Mouse (Mus musculus): ENCODE measurements at regions not wholly inside any gene's neighbourhood (a gene's known extent, or its start where the extent isn't known, plus 50 kb on each side); places are given as distances from the start of the nearest gene placed in this dataset.
A peak's percentile ranks its signal among the peaks of the same experiment; 100 is the strongest.

DNA sequence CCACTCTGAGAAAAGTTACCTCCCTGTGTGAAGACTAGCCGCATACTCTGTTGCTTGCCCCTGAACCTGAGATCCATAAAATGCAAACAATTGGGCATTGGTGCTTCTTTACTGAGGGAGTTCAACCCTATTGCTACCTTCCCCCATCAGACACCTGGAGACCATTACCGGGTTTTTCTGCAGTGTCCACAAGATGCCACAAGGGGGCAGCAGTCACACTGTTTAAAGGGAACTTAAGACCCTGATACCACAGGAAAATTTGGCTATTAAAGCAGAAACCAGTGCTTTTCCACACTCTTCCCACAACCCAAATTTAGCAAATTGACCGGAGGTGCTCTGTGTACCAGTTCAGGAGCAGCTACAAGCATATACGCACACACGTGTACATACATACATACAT, 78.0 kb upstream of the Fzd10 start:
- Histone ChIP-seq H3K36me3 (ENCODE audit: control insufficient read depth, insufficient read depth, low read length) (no peaks in the 10 kb centered on the region), H3K27ac (ENCODE audit: low read depth, low read length) (no peak overlapping the region), H3K9ac (ENCODE audit: low read length) (no peak overlapping the region), H3K4me1 (ENCODE audit: control insufficient read depth, insufficient read depth, low read length) (no peaks in the 10 kb centered on the region), H3K27me3 (replicated peaks; ENCODE audit: control insufficient read depth, insufficient read depth, low read length) (peaks cover 5% of the 10 kb centered on the region; the same call in 1 of the 2 replicates), H3K4me3 (ENCODE audit: low read depth, low read length) (no peak overlapping the region), H3K4me2 (ENCODE audit: low read length) (no peak overlapping the region), H3K9me3 (replicated peaks; ENCODE audit: control insufficient read depth, low read length) (no peaks in the 10 kb centered on the region)
- DNase-seq (ENCODE audit: low spot score) (peak; percentile 89), ATAC-seq (no peak)
- 39% methylated on average over 5 of the region's 5 CpGs for WGBS

DNA sequence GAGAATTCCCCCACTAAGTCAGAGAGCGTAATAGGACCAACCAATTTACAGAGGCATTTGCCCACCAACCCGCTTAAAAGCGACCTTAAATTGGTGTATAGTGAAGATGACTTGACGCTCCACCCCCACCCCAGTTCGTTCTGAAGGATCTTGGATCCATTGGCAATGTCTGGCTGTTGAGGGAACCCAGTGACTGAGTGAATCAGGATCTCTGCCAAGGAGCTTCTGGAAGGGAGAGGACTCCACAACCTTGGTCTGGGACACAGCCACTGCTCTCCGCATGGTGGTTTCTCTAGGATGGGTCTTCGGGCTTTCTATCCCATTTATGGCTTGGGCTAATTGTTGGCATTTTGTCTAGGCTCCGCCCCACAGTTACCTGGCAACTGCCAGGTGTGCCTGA, 83.3 kb upstream of the Fzd10 start:
- no peaks in the 10 kb centered on the region for H3K36me3 ChIP-seq (ENCODE audit: control insufficient read depth, insufficient read depth, low read length)
- DNase-seq (ENCODE audit: low spot score): peak; percentile 61

DNA sequence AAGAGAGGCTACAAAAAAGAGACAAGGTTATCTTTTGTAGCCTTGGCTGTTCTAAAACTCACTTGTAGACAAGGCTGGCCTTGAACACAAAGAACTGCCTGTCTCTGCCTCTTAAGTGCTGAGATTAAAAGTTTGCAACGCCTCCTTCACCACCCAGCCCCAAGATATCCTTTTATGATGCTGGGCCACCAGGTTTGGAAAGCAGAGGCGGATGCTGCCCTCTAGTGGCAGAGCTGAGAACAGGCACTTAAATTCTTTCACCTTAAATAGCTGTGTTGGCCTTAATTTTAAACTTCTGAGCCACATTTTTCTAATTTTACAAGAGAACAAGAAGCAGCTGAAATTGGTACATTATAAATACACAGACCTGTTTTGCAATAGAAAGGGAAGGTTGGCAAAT, 82.5 kb upstream of the Tmem132d start:
- 1% methylated on average over 2 of the region's 2 CpGs for WGBS
- no peak for ATAC-seq
- H3K4me3 ChIP-seq (ENCODE audit: low read depth, low read length): no peak overlapping the region
- H3K27ac ChIP-seq (ENCODE audit: low read depth, low read length): no peak overlapping the region
- H3K4me1 ChIP-seq (ENCODE audit: control insufficient read depth, insufficient read depth, low read length): no peaks in the 10 kb centered on the region
- peak; percentile 63 for DNase-seq (ENCODE audit: low spot score)
- H3K36me3 ChIP-seq (ENCODE audit: control insufficient read depth, insufficient read depth, low read length): no peaks in the 10 kb centered on the region
- H3K27me3 ChIP-seq (replicated peaks; ENCODE audit: control insufficient read depth, insufficient read depth, low read length): 0 out of 2 replicates have a peak, but pooled peaks cover 5% of the 10 kb centered on the region
- no peaks in the 10 kb centered on the region for H3K9me3 ChIP-seq (replicated peaks; ENCODE audit: control insufficient read depth, low read length)
- no peak overlapping the region for H3K9ac ChIP-seq (ENCODE audit: low read length)
- H3K4me2 ChIP-seq (ENCODE audit: low read length): no peak overlapping the region

More for the DNA sequence above, 83.3 kb upstream of the Fzd10 start:
- H3K27ac ChIP-seq (ENCODE audit: low read depth, low read length): no peak overlapping the region
- H3K27me3 ChIP-seq (replicated peaks; ENCODE audit: control insufficient read depth, insufficient read depth, low read length): 0 out of 2 replicates have a peak, but pooled peaks cover 5% of the 10 kb centered on the region
- WGBS: 59% methylated on average over 8 of the region's 8 CpGs
- no peaks in the 10 kb centered on the region for H3K9me3 ChIP-seq (replicated peaks; ENCODE audit: control insufficient read depth, low read length)
- H3K9ac ChIP-seq (ENCODE audit: low read length): no peak overlapping the region
- ATAC-seq: no peak
- H3K4me2 ChIP-seq (ENCODE audit: low read length): no peak overlapping the region
- no peak overlapping the region for H3K4me3 ChIP-seq (ENCODE audit: low read depth, low read length)
- no peaks in the 10 kb centered on the region for H3K4me1 ChIP-seq (ENCODE audit: control insufficient read depth, insufficient read depth, low read length)

DNA sequence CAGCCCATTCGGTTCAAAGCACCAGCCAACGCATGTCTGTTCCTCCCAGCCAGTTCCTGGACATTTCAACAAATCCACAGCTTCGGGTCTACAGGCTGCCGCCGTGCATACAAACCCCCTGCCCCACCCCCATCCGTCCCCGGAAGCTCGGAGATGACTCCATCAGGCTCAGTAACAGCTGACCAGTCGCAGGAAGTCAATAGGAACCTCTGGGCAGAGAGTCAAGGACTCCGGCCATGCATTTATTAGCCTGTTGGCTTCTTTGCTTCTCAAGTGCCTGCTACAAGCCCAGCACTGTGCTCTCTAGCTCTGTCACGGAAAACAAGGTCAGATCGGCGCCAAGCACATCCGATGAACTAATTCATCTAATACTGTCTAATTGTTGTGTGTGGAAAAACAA, 80.4 kb upstream of the Tmem132d start:
- H3K9ac ChIP-seq (ENCODE audit: low read length): no peak overlapping the region
- no peaks in the 10 kb centered on the region for H3K4me1 ChIP-seq (ENCODE audit: control insufficient read depth, insufficient read depth, low read length)
- H3K27ac ChIP-seq (ENCODE audit: low read depth, low read length): no peak overlapping the region
- 0 out of 2 replicates have a peak, but pooled peaks cover under 1% of the 10 kb centered on the region for H3K27me3 ChIP-seq (replicated peaks; ENCODE audit: control insufficient read depth, insufficient read depth, low read length)
- WGBS: 85% methylated on average over 14 of the region's 14 CpGs
- ATAC-seq: no peak
- no peak overlapping the region for H3K4me2 ChIP-seq (ENCODE audit: low read length)
- no peaks in the 10 kb centered on the region for H3K36me3 ChIP-seq (ENCODE audit: control insufficient read depth, insufficient read depth, low read length)
- no peaks in the 10 kb centered on the region; the same call in 1 of the 2 replicates for H3K9me3 ChIP-seq (replicated peaks; ENCODE audit: control insufficient read depth, low read length)
- no peak overlapping the region for H3K4me3 ChIP-seq (ENCODE audit: low read depth, low read length)
- no peak for DNase-seq (ENCODE audit: low spot score)

DNA sequence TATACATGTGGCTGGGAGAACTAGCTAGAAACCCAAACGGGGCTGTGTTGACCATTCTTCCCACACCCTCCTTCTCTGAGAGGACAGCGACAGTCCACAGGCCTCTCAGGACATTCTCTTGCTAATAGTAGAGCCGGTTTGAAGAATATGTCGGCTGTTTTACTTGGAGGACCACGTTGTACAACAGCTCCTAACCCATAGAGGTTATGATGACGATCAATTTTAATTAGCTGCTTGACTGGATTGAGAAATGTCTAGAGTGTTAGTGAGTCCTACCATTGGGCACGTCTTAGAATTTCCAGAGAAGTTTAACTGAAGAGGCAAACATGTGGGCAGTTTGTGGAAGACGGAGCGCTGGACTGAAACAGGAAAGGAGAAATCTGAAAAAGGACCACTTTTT, 79.7 kb upstream of the Tmem132d start:
- Histone ChIP-seq H3K36me3 (ENCODE audit: control insufficient read depth, insufficient read depth, low read length) (no peaks in the 10 kb centered on the region), H3K4me2 (ENCODE audit: low read length) (no peak overlapping the region), H3K9me3 (replicated peaks; ENCODE audit: control insufficient read depth, low read length) (no peaks in the 10 kb centered on the region; the same call in 1 of the 2 replicates), H3K27me3 (replicated peaks; ENCODE audit: control insufficient read depth, insufficient read depth, low read length) (no peaks in the 10 kb centered on the region), H3K4me1 (ENCODE audit: control insufficient read depth, insufficient read depth, low read length) (no peaks in the 10 kb centered on the region), H3K9ac (ENCODE audit: low read length) (no peak overlapping the region), H3K4me3 (ENCODE audit: low read depth, low read length) (no peak overlapping the region), H3K27ac (ENCODE audit: low read depth, low read length) (no peak overlapping the region)
- 89% methylated on average over 9 of the region's 9 CpGs for WGBS
- ATAC-seq: no peak
- DNase-seq (ENCODE audit: low spot score): no peak

DNA sequence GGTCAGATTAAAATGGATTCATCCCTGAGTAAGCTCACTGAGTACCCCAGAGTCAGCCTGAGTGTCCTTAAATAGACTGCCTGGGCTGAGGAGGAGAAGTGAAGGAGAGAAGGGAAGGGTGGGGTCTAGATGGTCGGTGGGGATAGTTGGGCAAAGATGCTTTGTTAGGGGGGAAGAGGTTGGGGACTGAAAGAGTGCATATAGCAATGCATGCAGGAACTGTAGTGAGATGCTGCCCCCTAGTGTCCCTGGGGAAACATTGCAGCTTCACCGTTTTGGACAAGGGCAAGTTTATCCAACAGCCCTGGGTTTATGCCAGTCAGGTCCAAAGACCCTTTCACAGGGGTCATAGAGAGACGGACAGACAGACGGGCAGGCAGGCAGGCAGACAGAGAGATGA, 71.6 kb upstream of the Tmem132d start:
- peak; percentile 44; the same call in 1 of the 2 replicates for ATAC-seq
- WGBS: 2% methylated on average over 4 of the region's 4 CpGs
- H3K9ac ChIP-seq (ENCODE audit: low read length): no peak overlapping the region

DNA sequence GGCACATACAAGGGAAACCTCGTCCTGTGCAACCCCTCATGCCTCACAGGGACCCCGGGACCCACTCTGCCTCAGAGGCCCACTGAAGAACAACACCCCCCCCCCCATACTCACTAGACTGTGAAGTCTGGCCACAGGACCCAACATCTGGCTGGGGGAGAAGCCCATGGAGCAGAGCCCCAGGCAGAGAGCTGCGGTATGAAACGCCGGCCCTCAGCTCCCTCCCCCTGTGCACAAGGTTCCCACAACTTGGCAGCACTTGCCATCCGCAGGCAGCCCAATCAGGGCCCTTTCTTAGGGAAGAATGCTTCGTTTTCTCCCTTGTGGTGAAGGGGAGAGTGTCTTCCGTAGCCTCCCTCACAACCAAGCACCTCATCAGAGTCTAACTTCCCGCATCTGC, 66.6 kb upstream of the Tmem132d start:
- no peaks in the 10 kb centered on the region for H3K9me3 ChIP-seq (replicated peaks; ENCODE audit: control insufficient read depth, low read length)

More for the DNA sequence above, 71.6 kb upstream of the Tmem132d start:
- Histone ChIP-seq H3K36me3 (ENCODE audit: control insufficient read depth, insufficient read depth, low read length) (no peaks in the 10 kb centered on the region), H3K4me1 (ENCODE audit: control insufficient read depth, insufficient read depth, low read length) (no peaks in the 10 kb centered on the region), H3K27me3 (replicated peaks; ENCODE audit: control insufficient read depth, insufficient read depth, low read length) (no peaks in the 10 kb centered on the region), H3K4me3 (ENCODE audit: low read depth, low read length) (no peak overlapping the region), H3K9me3 (replicated peaks; ENCODE audit: control insufficient read depth, low read length) (no peaks in the 10 kb centered on the region), H3K27ac (ENCODE audit: low read depth, low read length) (no peak overlapping the region), H3K4me2 (ENCODE audit: low read length) (no peak overlapping the region)
- peak; percentile 81 for DNase-seq (ENCODE audit: low spot score)

DNA sequence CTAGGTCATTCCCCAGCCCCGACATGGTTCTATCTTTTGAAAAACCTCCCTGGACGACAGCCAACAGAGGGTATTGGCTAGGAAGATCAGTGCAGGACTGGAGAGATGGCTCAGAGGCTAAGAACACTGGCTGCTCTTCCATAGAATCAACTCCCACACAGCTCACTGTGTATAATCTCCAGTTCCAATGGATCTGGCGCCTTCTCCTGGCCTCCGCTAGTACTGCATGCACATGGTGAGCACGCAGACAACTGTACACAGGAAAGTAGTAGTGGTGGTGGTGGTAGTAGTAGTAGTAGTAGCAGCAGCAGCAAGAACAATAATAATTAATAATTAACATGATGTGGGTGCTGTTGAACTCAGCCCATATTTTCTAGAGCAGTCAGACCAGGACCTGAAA, 66.2 kb upstream of the Tmem132d start:
- Histone ChIP-seq H3K27me3 (replicated peaks; ENCODE audit: control insufficient read depth, insufficient read depth, low read length) (no peaks in the 10 kb centered on the region), H3K9ac (ENCODE audit: low read length) (no peak overlapping the region), H3K4me1 (ENCODE audit: control insufficient read depth, insufficient read depth, low read length) (no peaks in the 10 kb centered on the region), H3K4me3 (ENCODE audit: low read depth, low read length) (no peak overlapping the region), H3K27ac (ENCODE audit: low read depth, low read length) (no peak overlapping the region), H3K9me3 (replicated peaks; ENCODE audit: control insufficient read depth, low read length) (no peaks in the 10 kb centered on the region), H3K4me2 (ENCODE audit: low read length) (no peak overlapping the region), H3K36me3 (ENCODE audit: control insufficient read depth, insufficient read depth, low read length) (no peaks in the 10 kb centered on the region)
- ATAC-seq (no peak), DNase-seq (ENCODE audit: low spot score) (peak; percentile 47)
- 36% methylated on average over 5 of the region's 5 CpGs for WGBS

More for the DNA sequence above, 66.6 kb upstream of the Tmem132d start:
- H3K27me3 ChIP-seq (replicated peaks; ENCODE audit: control insufficient read depth, insufficient read depth, low read length): no peaks in the 10 kb centered on the region
- H3K4me2 ChIP-seq (ENCODE audit: low read length): no peak overlapping the region
- DNase-seq (ENCODE audit: low spot score) (no peak), ATAC-seq (no peak)
- no peak overlapping the region for H3K9ac ChIP-seq (ENCODE audit: low read length)
- no peak overlapping the region for H3K27ac ChIP-seq (ENCODE audit: low read depth, low read length)
- no peaks in the 10 kb centered on the region for H3K36me3 ChIP-seq (ENCODE audit: control insufficient read depth, insufficient read depth, low read length)
- H3K4me3 ChIP-seq (ENCODE audit: low read depth, low read length): no peak overlapping the region
- H3K4me1 ChIP-seq (ENCODE audit: control insufficient read depth, insufficient read depth, low read length): no peaks in the 10 kb centered on the region
- WGBS: 60% methylated on average over 9 of the region's 9 CpGs

DNA sequence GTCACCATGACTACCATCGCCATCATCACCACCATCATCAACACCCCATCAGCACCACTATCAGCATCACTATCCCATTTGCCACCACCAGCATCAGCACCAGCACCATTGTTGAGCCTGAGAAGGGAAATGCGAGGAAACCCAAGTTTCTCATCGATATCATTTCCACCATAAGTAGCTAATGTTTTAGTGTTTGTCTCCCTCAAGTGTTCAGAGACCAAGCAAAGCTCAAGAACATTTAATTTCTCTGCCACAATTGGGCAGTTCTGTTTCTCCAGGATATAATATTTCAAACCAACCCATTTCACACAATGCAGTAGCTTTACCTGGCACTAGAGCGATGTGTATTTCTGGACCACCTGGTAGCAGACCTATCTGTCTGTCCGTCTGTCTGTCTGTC, 59.7 kb upstream of the Tmem132d start:
- 88% methylated on average over 5 of the region's 5 CpGs for WGBS
- H3K36me3 ChIP-seq (ENCODE audit: control insufficient read depth, insufficient read depth, low read length): no peaks in the 10 kb centered on the region
- no peaks in the 10 kb centered on the region for H3K4me1 ChIP-seq (ENCODE audit: control insufficient read depth, insufficient read depth, low read length)
- H3K9me3 ChIP-seq (replicated peaks; ENCODE audit: control insufficient read depth, low read length): no peaks in the 10 kb centered on the region
- no peak for DNase-seq (ENCODE audit: low spot score)
- no peak overlapping the region for H3K4me2 ChIP-seq (ENCODE audit: low read length)
- H3K9ac ChIP-seq (ENCODE audit: low read length): no peak overlapping the region
- H3K27ac ChIP-seq (ENCODE audit: low read depth, low read length): no peak overlapping the region
- ATAC-seq: no peak
- no peak overlapping the region for H3K4me3 ChIP-seq (ENCODE audit: low read depth, low read length)
- H3K27me3 ChIP-seq (replicated peaks; ENCODE audit: control insufficient read depth, insufficient read depth, low read length): no peaks in the 10 kb centered on the region
